Mouse (Mus musculus): ENCODE results near the gene Gm21708. TPM values are rescaled to one million over a fixed set of nuclear protein-coding genes. Genes with fewer than 3 reads are reported as not detected.
"Not testable (repeated sequence)": the region's sequence is repeated elsewhere in the genome, so short reads cannot be mapped to it uniquely, and the experiment has no call there.

Gm21708 gene
- total RNA-seq (2022), result not detected

- not testable (repeated sequence) for DNase-seq (ENCODE audit: low spot score in 2 of 2)
These were observed at the start of gene Gm21708, which contains the start of gene Gm21704 for GRCm38 (mm10) chrY:3410067-3410466. Gene Gm21708 (minus strand): TSS chrY:3410167. Gene Gm21704 (minus strand): TSS chrY:3410167.

Other genes starting within 250 kb of the Gm21708 start
- gene Gm21677, start 103.7 kb downstream of the Gm21708 start, total RNA-seq (2022), result not detected
- not detected for gene Gm21693, start 64.8 kb downstream of the Gm21708 start, total RNA-seq (2022)
- not detected for gene Gm21704, start within 50 bp of the Gm21708 start, total RNA-seq (2022)

All from left cerebral cortex, adult 8-10 months (tissue).